Mouse (Mus musculus) gastrocnemius, adult 2 months (tissue): ENCODE results near the gene Gpr83. TPM values are rescaled to one million over a fixed set of nuclear protein-coding genes. Genes with fewer than 3 reads are reported as not detected.
A peak's percentile ranks its signal among the peaks of the same experiment; 100 is the strongest.
"Not testable (repeated sequence)": the region's sequence is repeated elsewhere in the genome, so short reads cannot be mapped to it uniquely, and the experiment has no call there.

ENCODE experiments used
- DNase-seq: peaks from one replicate; pipeline ENCODE4 v3.0.0; 2022
- H3K27ac ChIP-seq: fragments of 200-600 bp; 2 replicates; pipeline ENCODE4 v1.8.1; 2022; ENCODE audit warnings: mild to moderate bottlenecking
- H3K4me3 ChIP-seq: fragments of 200-600 bp; 2 replicates; pipeline ENCODE4 v1.8.1; 2022; ENCODE audit warnings: mild to moderate bottlenecking, moderate library complexity
- CTCF ChIP-seq: fragments of 200-600 bp; IDR thresholded peaks from 2 replicates; pipeline ENCODE4 v1.8.1; 2022; ENCODE audit warnings: antibody characterized with exemption, mild to moderate bottlenecking, moderate library complexity
- intact Hi-C: fragments of 180-260 bp; cut with DNase I; formaldehyde crosslinking; loops from one replicate; pipeline ENCODE4 v1.15.1; 2025
- total RNA-seq, 2 experiments: library from RNA; stranded (reverse); gene quantifications; 2 replicates each; pipeline ENCODE4 v1.2.3; 2021

Gpr83 gene
- total RNA-seq, 2 experiments from 2014 or later = not detected

DNA sequence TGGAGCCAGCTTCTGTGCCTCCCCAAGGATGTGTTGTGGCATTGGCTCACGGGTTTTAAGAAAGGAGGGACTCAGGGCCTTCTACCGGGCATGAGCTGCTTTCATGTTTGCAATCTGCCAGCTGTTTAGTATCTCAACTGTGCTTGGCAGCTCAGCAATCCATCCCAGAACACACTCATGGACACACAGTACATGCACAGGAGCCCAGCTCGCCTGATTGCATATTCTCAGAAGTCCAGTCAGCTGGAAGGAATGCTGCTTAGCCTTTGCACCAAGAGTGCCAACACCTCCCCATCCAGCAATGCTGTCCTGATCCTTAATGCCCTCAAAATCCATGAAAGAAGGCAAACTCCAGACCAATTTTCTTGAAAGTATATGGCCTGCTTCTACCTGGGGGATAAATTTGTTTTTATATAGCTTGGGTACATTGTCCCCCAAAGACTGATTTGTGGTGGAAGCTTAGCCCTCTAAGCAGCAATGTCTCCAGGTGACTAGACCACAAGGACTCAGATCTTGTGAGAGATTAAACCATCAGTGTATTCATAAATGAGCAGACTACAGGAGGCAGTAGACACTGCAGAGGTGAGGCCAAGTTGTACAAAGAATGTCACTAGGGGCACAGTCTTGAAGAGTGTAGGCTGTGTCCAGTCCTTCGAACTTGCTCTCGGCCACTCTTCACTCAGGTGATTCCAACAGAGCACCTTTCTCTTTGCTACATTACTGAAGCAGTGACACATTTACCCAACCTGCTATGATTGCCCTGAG lies 15.9 kb downstream of the Gpr83 start:
- DNase-seq = no peak
- intact Hi-C loops = no loop called here
- no peak overlapping the region for H3K27ac ChIP-seq
- no peak overlapping the region for H3K4me3 ChIP-seq
- no peak for TF ChIP-seq CTCF

DNA sequence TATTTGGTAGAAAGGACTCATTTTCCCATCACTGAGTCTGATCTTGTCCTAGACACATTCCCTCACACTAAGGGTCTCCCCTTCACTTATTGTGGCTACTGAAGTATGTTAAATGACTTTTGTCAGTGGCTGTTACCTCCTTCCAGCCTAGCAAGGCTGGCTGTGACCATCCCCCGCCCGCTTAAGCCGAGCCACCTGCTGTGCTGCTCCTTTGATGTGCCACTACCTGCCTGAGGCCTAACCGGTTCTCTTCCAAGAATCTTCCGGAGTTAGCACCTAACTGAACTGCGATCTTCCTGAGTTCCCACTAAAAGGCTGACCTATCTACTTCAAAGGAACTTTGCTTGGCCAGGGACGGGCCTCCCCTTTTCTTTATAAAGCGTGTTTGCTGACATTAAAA lies 16.6 kb downstream of the Gpr83 start:
- H3K27ac ChIP-seq, H3K4me3 ChIP-seq, intact Hi-C loops, DNase-seq: not testable (repeated sequence)

DNA sequence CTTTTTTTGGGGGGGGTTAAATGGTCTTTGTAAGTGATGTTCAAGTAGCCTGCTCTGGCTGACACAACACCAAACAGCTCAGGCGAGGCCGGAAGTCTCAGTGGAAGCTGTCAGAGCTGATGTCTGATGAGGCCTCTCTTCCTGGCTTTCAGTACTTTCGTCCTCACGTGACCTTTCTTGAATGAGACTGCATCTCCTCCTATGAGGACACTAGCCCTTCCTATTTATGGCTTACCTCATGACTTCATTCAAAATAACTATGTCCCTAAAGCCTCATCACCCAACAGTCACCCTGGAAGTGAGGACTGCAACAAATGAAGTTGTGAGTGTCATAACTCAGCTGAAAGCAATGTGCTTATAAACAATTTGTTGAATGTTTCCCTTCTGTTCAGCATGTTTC lies 24.6 kb downstream of the Gpr83 start:
- DNase-seq = no peak
- H3K4me3 ChIP-seq = no peak overlapping the region
- intact Hi-C loops = no loop called here
- TF ChIP-seq CTCF = no peak
- H3K27ac ChIP-seq = no peak overlapping the region

DNA sequence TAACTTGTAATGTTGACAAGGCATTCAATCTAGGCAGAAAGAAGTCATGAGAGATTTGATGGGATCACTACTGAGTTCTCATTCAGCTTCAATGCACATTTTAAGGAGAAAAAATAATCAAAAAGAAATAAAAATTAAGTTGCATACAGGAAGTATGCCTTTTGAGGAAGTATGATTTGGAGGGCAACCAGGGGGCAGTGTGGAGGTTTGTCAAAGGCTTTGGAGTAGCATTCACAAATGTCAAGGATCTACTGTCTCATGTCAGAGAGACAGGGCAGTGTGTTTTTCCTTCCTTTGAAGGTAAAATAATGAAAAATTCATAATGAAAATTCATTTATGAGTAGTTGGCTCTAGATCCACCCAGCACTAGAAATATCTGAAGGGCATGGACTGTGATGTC lies 25.1 kb downstream of the Gpr83 start:
- Histone ChIP-seq H3K4me3 (no peak overlapping the region), H3K27ac (no peak overlapping the region)
- intact Hi-C loops = no loop called here
- DNase-seq = no peak
- no peak for TF ChIP-seq CTCF

DNA sequence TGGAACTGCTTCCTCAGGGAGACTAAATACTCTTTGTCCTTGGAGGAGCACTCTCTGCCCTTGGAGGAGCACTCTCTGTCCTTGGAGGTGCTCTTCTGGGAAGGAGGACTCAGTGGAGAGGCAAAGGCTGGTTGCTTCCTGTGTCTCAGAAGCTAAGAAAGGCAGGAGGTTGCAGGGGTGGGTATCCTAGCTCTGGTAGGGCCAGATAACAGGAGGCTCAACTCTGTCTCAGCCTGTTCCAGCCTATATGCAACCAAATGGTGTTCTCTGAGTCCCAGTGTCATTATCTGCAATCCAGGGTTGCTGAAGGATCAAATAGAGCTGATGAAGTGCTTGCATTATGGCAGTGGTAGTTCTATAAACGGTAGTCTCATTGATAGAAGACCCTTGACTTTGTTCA lies 25.9 kb downstream of the Gpr83 start:
- TF ChIP-seq CTCF = no peak
- intact Hi-C loops = no loop called here
- no peak for DNase-seq
- H3K4me3 ChIP-seq = no peak overlapping the region
- H3K27ac ChIP-seq = no peak overlapping the region

DNA sequence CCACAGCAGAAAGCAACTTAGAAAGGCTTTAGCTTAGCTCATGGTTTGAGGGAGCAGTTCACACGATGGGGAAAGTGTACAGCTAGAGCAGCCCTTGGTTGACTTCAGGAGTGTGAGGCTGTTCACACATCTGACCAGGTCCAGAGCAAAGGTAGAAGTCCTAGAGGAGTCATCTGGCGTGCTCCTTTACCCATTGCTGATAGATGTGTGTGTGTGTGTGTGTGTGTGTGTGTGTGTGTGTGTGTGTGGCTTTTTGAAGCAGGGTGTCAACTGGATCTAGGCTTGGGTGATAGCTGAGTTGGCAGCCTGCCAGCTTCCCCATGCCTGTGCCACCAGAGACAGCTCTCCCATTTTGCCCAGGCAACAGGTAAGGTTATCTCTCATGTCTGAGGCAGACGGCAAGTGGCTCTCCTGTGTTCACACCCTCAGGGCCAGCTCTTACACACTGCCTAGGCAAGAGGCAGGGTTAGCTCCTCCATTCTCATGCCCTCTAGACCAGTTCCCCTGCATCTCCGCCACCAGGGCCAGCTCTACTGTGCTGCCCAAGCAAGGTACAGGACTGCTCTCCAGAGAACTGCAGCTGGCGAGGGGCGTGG lies 27.9 kb downstream of the Gpr83 start:
- DNase-seq = no peak
- no peak for TF ChIP-seq CTCF
- Histone ChIP-seq H3K4me3 (no peak overlapping the region), H3K27ac (no peak overlapping the region)
- intact Hi-C loops = no loop called here

DNA sequence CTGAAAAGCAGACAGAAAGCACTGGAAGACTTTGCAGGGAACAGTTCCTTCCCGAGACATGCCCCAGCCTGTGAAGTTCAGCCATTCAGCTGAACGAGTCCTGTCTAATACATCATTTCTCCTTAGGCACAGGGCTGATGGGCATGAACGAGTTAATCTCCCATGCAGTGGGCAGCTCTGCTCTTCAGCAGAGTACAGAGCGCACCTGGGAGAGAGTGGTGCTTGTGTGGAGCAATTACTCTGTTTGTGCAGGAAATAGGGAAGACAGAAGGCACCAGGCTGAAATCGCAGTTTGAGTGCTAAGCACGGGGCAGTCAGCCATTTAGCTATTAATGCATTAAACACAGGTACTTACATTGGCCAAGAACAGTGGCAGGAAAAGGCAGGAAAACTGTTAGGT lies 28.7 kb downstream of the Gpr83 start:
- DNase-seq = no peak
- no peak overlapping the region for H3K27ac ChIP-seq
- TF ChIP-seq CTCF = no peak
- H3K4me3 ChIP-seq = no peak overlapping the region
- intact Hi-C loops = no loop called here

DNA sequence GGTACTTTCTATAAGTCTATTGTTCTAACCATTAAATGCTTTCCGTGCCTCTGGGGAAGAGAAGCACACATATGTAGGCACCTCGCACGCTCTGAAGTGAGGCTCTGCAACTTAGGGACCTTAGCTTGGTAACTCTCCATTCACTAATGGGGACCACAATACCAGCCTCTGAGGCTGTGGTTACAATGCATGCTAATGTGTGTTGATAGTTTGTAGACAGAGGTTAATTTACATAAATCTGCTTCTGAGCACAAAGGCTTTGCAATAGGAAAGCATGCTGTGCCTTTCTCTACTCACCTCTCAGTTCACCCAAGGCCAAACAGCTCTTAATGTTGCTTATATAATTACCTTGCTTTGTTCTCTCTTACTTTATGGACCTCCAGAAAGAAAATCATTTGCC lies 30.7 kb downstream of the Gpr83 start:
- DNase-seq = no peak
- no peak overlapping the region for H3K27ac ChIP-seq
- no peak overlapping the region for H3K4me3 ChIP-seq
- intact Hi-C loops = no loop called here
- no peak for TF ChIP-seq CTCF

DNA sequence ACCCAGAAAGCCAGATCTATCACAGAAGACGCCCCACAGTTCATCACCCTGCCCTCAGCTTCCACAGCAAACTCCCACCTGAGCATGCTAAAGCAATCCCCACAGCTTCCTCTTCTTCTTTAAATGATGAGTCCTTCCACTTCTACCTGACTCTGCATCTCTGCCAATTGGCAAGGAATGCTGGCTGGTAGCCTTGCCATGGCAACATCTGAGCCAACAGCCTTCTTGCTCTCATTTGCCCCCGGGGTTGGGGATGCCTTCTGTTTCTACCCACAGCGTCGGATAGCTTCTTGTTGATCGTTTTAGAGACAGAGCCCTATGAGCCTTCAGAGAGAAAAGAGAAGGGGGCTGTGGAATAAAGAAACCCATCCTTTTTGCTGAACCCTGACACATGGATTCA lies 31.9 kb downstream of the Gpr83 start:
- no peak overlapping the region for H3K27ac ChIP-seq
- H3K4me3 ChIP-seq = no peak overlapping the region
- no peak for DNase-seq
- no peak for TF ChIP-seq CTCF
- intact Hi-C loops = no loop called here

DNA sequence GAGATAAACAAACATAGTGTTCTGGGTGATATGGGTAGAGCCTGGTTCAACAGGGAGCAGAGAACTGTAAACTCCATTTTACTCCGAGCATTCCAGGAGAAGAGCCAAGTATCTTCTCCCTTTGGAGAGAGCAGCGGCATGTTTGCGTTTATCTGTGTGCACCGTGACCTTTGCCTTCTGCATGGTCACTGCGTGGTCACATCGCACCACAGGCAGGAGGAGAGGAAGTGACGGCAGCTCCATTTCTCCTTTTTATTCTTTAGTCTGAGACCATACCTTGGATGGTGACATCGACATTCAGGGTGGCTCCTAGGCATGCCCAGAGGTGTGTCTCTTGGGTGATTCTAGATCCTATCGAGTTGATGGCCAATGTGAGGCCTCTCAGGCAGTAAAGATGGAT lies 33.4 kb downstream of the Gpr83 start:
- intact Hi-C loops = no loop called here
- H3K27ac ChIP-seq = no peak overlapping the region
- no peak overlapping the region for H3K4me3 ChIP-seq
- TF ChIP-seq CTCF = no peak
- no peak for DNase-seq

DNA sequence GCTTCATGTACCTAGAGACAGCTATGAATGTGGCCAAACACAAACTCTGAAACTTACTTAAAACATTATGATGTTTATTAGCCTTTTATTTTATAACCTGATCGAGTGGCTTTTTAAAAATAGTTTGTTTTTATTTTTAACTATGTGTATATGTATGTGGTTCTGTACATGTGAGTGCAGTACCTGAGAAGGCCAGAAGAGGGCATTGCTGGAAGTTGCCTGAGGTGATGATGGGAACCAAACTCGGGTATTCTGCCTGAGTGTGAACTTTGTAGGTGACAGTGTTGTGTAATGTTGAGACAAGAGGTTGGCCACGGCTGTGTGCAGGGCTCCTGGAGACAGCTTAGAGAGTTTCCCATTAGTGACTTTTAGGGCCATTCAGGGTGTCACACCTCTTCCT lies 34.6 kb downstream of the Gpr83 start:
- Histone ChIP-seq H3K27ac (no peak overlapping the region), H3K4me3 (no peak overlapping the region)
- TF ChIP-seq CTCF = peak; percentile 36; the same call in 1 of the 2 replicates
- intact Hi-C loops = no loop called here
- DNase-seq = no peak

DNA sequence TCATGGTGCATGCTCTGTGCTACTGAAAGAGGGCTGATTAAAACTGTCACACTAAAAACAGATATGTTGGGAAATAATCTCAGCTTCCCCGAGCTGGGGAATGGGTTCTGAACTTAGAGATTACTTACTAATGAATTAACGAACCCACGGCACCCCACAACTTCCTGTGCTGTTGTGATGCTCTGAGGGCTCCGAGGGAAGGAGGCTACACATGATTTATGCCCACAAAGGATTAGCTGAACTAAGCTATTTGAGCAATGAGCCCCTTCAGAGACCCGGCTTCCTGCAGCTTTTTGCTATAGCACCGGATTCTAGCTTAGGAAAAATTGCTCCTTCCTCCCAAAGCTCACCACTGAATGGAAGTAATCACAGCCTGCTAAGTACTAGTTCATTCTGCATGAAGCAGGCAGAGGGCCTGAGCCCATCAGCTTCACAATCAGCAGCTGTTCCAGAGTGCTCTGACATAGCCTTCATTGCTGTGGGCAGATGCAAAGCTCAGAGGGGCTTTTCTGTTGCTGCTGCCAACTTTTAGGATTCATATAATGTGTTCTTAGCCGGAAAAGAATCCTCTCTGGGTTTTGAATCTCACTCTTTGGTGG lies 35.3 kb downstream of the Gpr83 start:
- Histone ChIP-seq H3K4me3 (no peak overlapping the region), H3K27ac (no peak overlapping the region)
- intact Hi-C loops = no loop called here
- no peak for DNase-seq
- TF ChIP-seq CTCF = no peak

DNA sequence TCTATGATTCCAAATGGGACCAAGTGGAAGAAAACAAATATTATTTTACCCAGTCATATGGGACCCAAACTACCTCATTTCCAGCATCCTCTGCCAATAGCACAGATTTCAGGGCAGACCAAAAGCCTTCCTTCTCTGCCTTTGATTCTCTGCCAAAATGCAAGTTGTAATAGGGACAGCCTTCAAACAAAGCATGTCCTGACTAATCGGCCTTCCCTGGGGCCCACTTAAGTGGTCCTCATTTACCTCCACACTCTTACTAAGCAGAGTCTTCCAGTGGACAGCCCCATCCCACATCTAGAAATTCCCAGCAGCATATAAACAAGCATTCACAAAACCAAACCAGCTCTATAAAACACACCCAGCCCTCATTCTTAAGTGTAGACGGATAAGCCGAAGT lies 37.1 kb downstream of the Gpr83 start:
- Histone ChIP-seq H3K4me3 (no peak overlapping the region), H3K27ac (no peak overlapping the region)
- DNase-seq = no peak
- no peak for TF ChIP-seq CTCF
- intact Hi-C loops = no loop called here

DNA sequence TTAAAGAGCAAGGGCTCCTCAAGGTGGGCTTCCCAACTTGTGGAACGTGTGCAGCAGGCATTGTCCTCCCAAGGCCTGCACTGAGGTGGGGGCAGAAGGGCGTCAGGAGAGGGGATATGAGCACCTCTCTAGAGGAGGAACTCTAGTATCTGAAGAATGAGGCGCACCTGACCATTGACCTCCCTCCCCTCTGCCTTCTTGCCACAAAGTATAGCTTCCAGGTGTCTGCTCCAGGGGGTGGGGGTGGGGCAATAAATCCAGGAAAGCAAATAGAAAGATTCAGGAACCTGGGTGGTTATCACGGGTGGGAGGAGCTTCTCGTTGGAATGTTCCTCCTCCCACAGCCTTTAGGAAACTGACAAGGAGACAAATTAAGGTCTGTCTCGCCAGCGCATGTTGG lies 41.7 kb downstream of the Gpr83 start:
- H3K4me3 ChIP-seq = no peak overlapping the region
- DNase-seq = no peak
- no peak overlapping the region for H3K27ac ChIP-seq
- intact Hi-C loops = no loop called here
- no peak for TF ChIP-seq CTCF
